Mouse (Mus musculus): ENCODE measurements around the gene Slc35e4. TPM values are rescaled to one million over a fixed set of nuclear protein-coding genes. Genes with fewer than 3 reads are reported as not detected.

The Slc35e4 gene
- total and polyA plus RNA-seq, 2 experiments from 2014 or later = 27.4 to 56.5 TPM

DNA sequence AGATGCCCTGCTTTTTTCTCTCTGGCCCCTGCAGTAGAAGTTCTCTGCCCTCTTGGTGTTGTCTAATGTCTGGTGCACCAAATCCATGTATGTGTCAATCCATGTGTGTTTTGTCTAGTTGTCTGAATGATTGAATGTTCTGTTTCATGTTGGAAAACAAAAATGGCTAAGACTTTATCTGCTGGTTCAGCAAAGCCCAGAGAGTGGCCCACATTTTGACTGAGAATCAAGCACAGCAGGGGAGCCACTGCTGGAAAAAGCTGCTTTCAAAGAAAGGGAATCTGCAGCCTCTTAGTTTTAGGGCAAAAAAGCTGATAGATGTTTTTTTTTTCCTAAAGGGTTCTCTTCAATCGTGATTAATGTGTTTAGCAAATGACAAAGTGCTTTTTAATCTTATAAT is 31.9 kb upstream of the Slc35e4 start:
- H3K36me3 ChIP-seq (ENCODE audit: insufficient read depth, low read length) = no peaks in the 10 kb centered on the region
- ATAC-seq (ENCODE audit: low FRiP score) = no peak
- 9% methylated on average over 1 of the region's 1 CpGs for WGBS

DNA sequence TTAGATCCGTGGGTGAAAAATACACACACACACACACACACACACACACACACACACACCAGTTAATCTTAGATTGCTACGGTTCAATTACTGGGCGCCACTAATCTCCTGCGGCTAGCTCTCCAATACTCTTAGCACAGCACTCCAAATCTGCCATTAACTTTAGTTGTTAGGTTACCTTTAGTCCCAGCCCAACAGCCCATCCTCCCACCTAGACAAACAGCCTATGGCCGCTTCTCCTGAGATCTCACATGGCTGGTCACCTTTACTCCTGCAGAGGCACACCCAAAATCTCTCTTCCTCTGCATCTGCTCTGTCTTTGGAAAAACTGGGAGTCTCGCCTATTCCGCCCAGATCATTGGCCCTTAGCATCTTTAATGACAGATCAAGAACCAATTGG is 26.9 kb upstream of the Slc35e4 start:
- no peaks in the 10 kb centered on the region for H3K27me3 ChIP-seq (ENCODE audit: insufficient read depth, low read length)
- H3K9me3 ChIP-seq (ENCODE audit: low read length) = no peaks in the 10 kb centered on the region
- H3K4me3 ChIP-seq (ENCODE audit: low read depth, low read length) = no peak overlapping the region
- WGBS = 78% methylated on average over 7 of the region's 7 CpGs
- H3K4me1 ChIP-seq (ENCODE audit: insufficient read depth, low read length) = no peaks in the 10 kb centered on the region
- DNase-seq (ENCODE audit: low spot score) (no peak), ATAC-seq (ENCODE audit: low FRiP score) (no peak)
- no peak overlapping the region for H3K27ac ChIP-seq (ENCODE audit: low read depth, low read length)
- H3K4me2 ChIP-seq (ENCODE audit: low read depth, low read length, poor library complexity, severe bottlenecking) = no peak overlapping the region
- no peak for TF ChIP-seq CTCF (IDR thresholded peaks at IDR 0.05)
- no peak overlapping the region for H3K9ac ChIP-seq (replicated peaks; ENCODE audit: low read length, poor library complexity, severe bottlenecking)
- H3K36me3 ChIP-seq (ENCODE audit: insufficient read depth, low read length) = no peaks in the 10 kb centered on the region

More for the DNA sequence above, 31.9 kb upstream of the Slc35e4 start:
- DNase-seq (ENCODE audit: low spot score) = no peak
- no peak overlapping the region for H3K4me3 ChIP-seq (ENCODE audit: low read depth, low read length)
- H3K9me3 ChIP-seq (ENCODE audit: low read length) = no peaks in the 10 kb centered on the region
- H3K9ac ChIP-seq (replicated peaks; ENCODE audit: low read length, poor library complexity, severe bottlenecking) = no peak overlapping the region
- no peaks in the 10 kb centered on the region for H3K27me3 ChIP-seq (ENCODE audit: insufficient read depth, low read length)
- no peaks in the 10 kb centered on the region for H3K4me1 ChIP-seq (ENCODE audit: insufficient read depth, low read length)
- no peak overlapping the region for H3K4me2 ChIP-seq (ENCODE audit: low read depth, low read length, poor library complexity, severe bottlenecking)
- H3K27ac ChIP-seq (ENCODE audit: low read depth, low read length) = no peak overlapping the region
- no peak for TF ChIP-seq CTCF (IDR thresholded peaks at IDR 0.05)

DNA sequence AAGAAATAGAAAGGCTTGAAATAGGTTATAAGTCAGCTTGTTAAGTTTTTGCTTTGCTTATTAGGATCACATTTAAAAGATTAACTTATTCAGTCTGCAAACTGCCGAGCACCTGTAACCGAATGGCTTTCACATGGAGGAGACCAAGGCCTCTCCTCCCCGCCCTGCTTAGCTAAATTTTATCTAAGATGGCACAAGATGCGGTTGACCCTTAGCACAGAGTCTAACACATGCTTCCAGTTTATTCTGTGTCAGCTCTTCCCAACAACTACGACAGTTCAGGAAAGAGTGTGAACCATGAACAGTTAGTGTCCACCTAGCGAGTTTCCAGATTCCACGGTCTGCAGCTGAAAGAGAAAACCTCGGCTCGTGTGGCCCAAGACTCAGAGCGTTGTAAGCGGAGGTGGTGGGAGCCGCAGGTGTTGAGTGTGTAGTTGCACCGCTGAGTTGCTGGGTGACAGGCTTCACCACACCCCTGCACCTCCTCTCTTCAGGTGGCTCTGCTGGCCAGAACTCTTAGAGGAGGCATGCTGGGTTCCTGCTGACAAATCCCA is 22.9 kb upstream of the Slc35e4 start:
- Histone ChIP-seq H3K27ac (ENCODE audit: low read depth, low read length) (no peak overlapping the region), H3K9me3 (ENCODE audit: low read length) (no peaks in the 10 kb centered on the region), H3K4me3 (ENCODE audit: low read depth, low read length) (no peak overlapping the region), H3K9ac (replicated peaks; ENCODE audit: low read length, poor library complexity, severe bottlenecking) (no peak overlapping the region), H3K4me1 (ENCODE audit: insufficient read depth, low read length) (no peaks in the 10 kb centered on the region), H3K27me3 (ENCODE audit: insufficient read depth, low read length) (no peaks in the 10 kb centered on the region), H3K36me3 (ENCODE audit: insufficient read depth, low read length) (no peaks in the 10 kb centered on the region), H3K4me2 (ENCODE audit: low read depth, low read length, poor library complexity, severe bottlenecking) (no peak overlapping the region)
- no peak for TF ChIP-seq CTCF (IDR thresholded peaks at IDR 0.05)
- no peak for DNase-seq (ENCODE audit: low spot score)
- 80% methylated on average over 13 of the region's 13 CpGs for WGBS
- ATAC-seq (ENCODE audit: low FRiP score) = no peak

DNA sequence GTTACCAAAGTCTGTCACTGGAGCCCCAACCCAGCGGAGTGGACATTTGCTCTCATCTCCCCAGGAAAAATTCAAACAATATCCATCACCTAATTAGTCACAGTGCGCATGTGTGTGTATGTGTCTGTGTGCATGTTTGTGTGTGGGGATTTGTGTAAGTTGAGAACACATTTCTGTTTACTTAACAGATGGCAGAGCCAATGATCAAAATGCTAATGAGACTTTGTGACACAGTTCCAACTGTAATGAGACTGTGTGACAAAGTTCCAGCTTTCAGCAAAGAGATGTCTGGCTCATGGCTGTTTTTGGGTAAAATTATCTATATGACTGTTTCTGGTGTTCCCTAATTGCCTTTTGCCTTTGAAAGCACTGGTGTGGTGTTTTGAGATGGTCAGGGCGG is 21.9 kb upstream of the Slc35e4 start:
- no peaks in the 10 kb centered on the region for H3K27me3 ChIP-seq (ENCODE audit: insufficient read depth, low read length)
- H3K27ac ChIP-seq (ENCODE audit: low read depth, low read length) = no peak overlapping the region
- H3K9ac ChIP-seq (replicated peaks; ENCODE audit: low read length, poor library complexity, severe bottlenecking) = no peak overlapping the region
- no peak for TF ChIP-seq CTCF (IDR thresholded peaks at IDR 0.05)
- H3K36me3 ChIP-seq (ENCODE audit: insufficient read depth, low read length) = no peaks in the 10 kb centered on the region
- no peak overlapping the region for H3K4me2 ChIP-seq (ENCODE audit: low read depth, low read length, poor library complexity, severe bottlenecking)
- no peak for ATAC-seq (ENCODE audit: low FRiP score)
- H3K4me3 ChIP-seq (ENCODE audit: low read depth, low read length) = no peak overlapping the region
- H3K9me3 ChIP-seq (ENCODE audit: low read length) = no peaks in the 10 kb centered on the region
- DNase-seq (ENCODE audit: low spot score) = peak; percentile 8
- no peaks in the 10 kb centered on the region for H3K4me1 ChIP-seq (ENCODE audit: insufficient read depth, low read length)
- WGBS = 89% methylated on average over 3 of the region's 3 CpGs

DNA sequence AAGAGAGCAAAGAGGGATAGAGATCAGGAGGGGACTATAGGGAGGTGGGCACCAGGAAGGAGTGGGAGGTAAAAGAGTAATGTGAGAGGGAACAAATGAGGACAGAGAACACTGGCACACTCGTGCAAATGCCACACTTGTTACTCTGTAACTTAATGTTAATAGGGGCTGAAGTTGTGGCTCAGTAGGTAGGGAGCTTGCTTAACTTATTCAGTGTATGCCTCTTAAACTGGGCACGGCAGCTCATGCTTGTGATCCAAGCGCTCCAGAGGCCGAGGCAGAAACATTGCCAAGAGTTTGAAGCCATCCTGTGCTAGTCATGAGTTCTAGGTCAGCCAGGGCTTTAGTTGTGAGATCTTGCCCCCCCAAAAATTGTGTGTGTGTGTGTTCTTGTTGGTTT is 20.7 kb upstream of the Slc35e4 start:
- Histone ChIP-seq H3K9me3 (ENCODE audit: low read length) (no peaks in the 10 kb centered on the region), H3K36me3 (ENCODE audit: insufficient read depth, low read length) (no peaks in the 10 kb centered on the region), H3K9ac (replicated peaks; ENCODE audit: low read length, poor library complexity, severe bottlenecking) (no peak overlapping the region), H3K4me3 (ENCODE audit: low read depth, low read length) (no peak overlapping the region), H3K4me1 (ENCODE audit: insufficient read depth, low read length) (no peaks in the 10 kb centered on the region), H3K27me3 (ENCODE audit: insufficient read depth, low read length) (no peaks in the 10 kb centered on the region), H3K4me2 (ENCODE audit: low read depth, low read length, poor library complexity, severe bottlenecking) (no peak overlapping the region), H3K27ac (ENCODE audit: low read depth, low read length) (no peak overlapping the region)
- no peak for TF ChIP-seq CTCF (IDR thresholded peaks at IDR 0.05)
- no peak for ATAC-seq (ENCODE audit: low FRiP score)
- no peak for DNase-seq (ENCODE audit: low spot score)
- 77% methylated on average over 4 of the region's 4 CpGs for WGBS

DNA sequence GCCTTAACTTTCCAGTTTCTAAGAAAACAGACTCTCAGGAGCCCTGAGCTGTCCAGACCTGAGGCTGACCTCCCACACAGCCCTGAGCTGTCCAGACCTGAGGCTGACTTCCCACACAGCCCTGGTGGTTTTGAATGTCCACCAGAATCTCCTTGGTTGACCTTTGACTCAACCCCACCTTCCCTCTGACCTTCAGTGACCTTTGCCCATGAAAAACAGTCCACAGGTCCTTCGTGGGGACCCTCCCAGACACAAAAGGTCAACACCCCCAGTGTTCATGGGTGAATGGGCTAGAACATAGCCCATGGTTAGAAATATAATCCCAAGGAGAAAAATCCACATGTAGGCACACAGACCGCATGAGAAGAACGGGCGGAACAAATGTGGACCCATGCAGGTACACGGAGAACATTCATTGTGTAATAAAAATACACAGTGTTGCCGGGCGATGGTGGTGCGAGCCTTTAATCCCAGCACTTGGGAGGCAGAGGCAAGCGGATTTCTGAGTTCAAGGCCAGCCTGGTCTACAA is 19.4 kb upstream of the Slc35e4 start:
- 85% methylated on average over 9 of the region's 9 CpGs for WGBS
- no peak for ATAC-seq (ENCODE audit: low FRiP score)

More for the DNA sequence above, 19.4 kb upstream of the Slc35e4 start:
- H3K9me3 ChIP-seq (ENCODE audit: low read length) = no peaks in the 10 kb centered on the region
- no peak overlapping the region for H3K27ac ChIP-seq (ENCODE audit: low read depth, low read length)
- DNase-seq (ENCODE audit: low spot score) = no peak
- no peak overlapping the region for H3K4me2 ChIP-seq (ENCODE audit: low read depth, low read length, poor library complexity, severe bottlenecking)
- no peaks in the 10 kb centered on the region for H3K4me1 ChIP-seq (ENCODE audit: insufficient read depth, low read length)
- H3K9ac ChIP-seq (replicated peaks; ENCODE audit: low read length, poor library complexity, severe bottlenecking) = no peak overlapping the region
- no peak for TF ChIP-seq CTCF (IDR thresholded peaks at IDR 0.05)
- no peaks in the 10 kb centered on the region for H3K27me3 ChIP-seq (ENCODE audit: insufficient read depth, low read length)
- no peak overlapping the region for H3K4me3 ChIP-seq (ENCODE audit: low read depth, low read length)
- no peaks in the 10 kb centered on the region for H3K36me3 ChIP-seq (ENCODE audit: insufficient read depth, low read length)
